Mouse (Mus musculus) limb, embryonic 14.5 days (tissue): ENCODE results near the gene Foxj3. TPM values are rescaled to one million over a fixed set of nuclear protein-coding genes. Genes with fewer than 3 reads are reported as not detected.
A peak's percentile ranks its signal among the peaks of the same experiment; 100 is the strongest.
"Not testable (repeated sequence)": the region's sequence is repeated elsewhere in the genome, so short reads cannot be mapped to it uniquely, and the experiment has no call there.

Source experiments
- ATAC-seq: fragments of 200-750 bp; cut with Nextera tagmentation; 2 replicates; pipeline ENCODE4 v1.8.0; 2017; ENCODE audit warnings: low read depth, moderate number of reproducible peaks, moderate TSS enrichment; ENCODE audit not compliant: low FRiP score
- DNase-seq: peaks from one replicate; pipeline ENCODE4 v3.0.0-alpha.2; 2015; ENCODE audit warnings: low spot score
- H3K27ac ChIP-seq: fragments of 300-500 bp; sonication (generic); replicated peaks from 2 replicates; pipeline ENCODE4 v1.5.1; 2014; ENCODE audit warnings: low read depth, mild to moderate bottlenecking, low read length, moderate library complexity, mixed read lengths
- H3K27me3 ChIP-seq: fragments of 300-500 bp; sonication (generic); 2 replicates; pipeline ENCODE4 v1.6.1; 2014; ENCODE audit warnings: low read length, mixed read lengths; ENCODE audit not compliant: control insufficient read depth, insufficient read depth
- H3K36me3 ChIP-seq: fragments of 300-500 bp; sonication (generic); 2 replicates; pipeline ENCODE4 v1.6.1; 2014; ENCODE audit warnings: mild to moderate bottlenecking, low read length, moderate library complexity, mixed read lengths; ENCODE audit not compliant: control insufficient read depth, insufficient read depth
- H3K4me1 ChIP-seq: fragments of 300-500 bp; sonication (generic); 2 replicates; pipeline ENCODE4 v1.6.1; 2014; ENCODE audit warnings: antibody characterized with exemption, low read length, mixed read lengths; ENCODE audit not compliant: control insufficient read depth, insufficient read depth
- H3K4me2 ChIP-seq: fragments of 300-500 bp; sonication (generic); replicated peaks from 2 replicates; pipeline ENCODE4 v1.6.1; 2014; ENCODE audit warnings: low read depth, mild to moderate bottlenecking, low read length, moderate library complexity; ENCODE audit not compliant: severe bottlenecking
- H3K4me3 ChIP-seq: fragments of 300-500 bp; sonication (generic); replicated peaks from 2 replicates; pipeline ENCODE4 v1.5.1; 2014; ENCODE audit warnings: low read length
- H3K9ac ChIP-seq: fragments of 300-500 bp; sonication (generic); 2 replicates; pipeline ENCODE4 v1.6.1; 2014; ENCODE audit warnings: mild to moderate bottlenecking, low read depth, low read length, moderate library complexity; ENCODE audit not compliant: severe bottlenecking
- H3K9me3 ChIP-seq: fragments of 300-500 bp; sonication (generic); 2 replicates; pipeline ENCODE4 v1.6.1; 2016; ENCODE audit warnings: low read length; ENCODE audit not compliant: control insufficient read depth
- POLR2A ChIP-seq: fragments of 200-500 bp; IDR thresholded peaks from 2 replicates; pipeline ENCODE4 v1.8.0; 2012; ENCODE audit warnings: inconsistent platforms, mild to moderate bottlenecking, moderate library complexity, borderline replicate concordance; ENCODE audit not compliant: insufficient read depth, insufficient read length; ENCODE audit errors: extremely low read depth
- WGBS: fragments of 180-500 bp; shearing (Covaris S2); extraction: QIAGEN DNeasy Blood & Tissue Kit; methylation state at CpG from one replicate; pipeline ENCODE4 v1.1.7; 2014; 5-methylcytosine and 5-hydroxymethylcytosine counted together
- polyA plus RNA-seq, 2 experiments: library from polyadenylated mRNA; depleted of rRNA in 1 of 2; stranded (reverse) in 1 of 2; unstranded in 1 of 2; fragments of >200 nt; fragmentation: Nextera tagmentation in 1 of 2; extraction: Ambion mirVana in 1 of 2; gene quantifications; 2 replicates each; pipeline versions ENCODE4 v1.2.1 to v1.2.3; 2012 to 2014

The Foxj3 gene
- polyA plus RNA-seq, 2 experiments = 23.5 to 31.5 TPM

GRCm38 (mm10) chr4:119626081-119626645 lies 89.4 kb downstream of the Foxj3 start:
- Histone ChIP-seq H3K9me3 (no peaks in the 10 kb centered on the region), H3K9ac (no peak overlapping the region), H3K4me3 (no peak overlapping the region), H3K4me2 (no peak overlapping the region), H3K36me3 (peaks cover 56% of the 10 kb centered on the region), H3K27ac (no peak overlapping the region), H3K27me3 (no peaks in the 10 kb centered on the region), H3K4me1 (no peaks in the 10 kb centered on the region)
- DNase-seq (no peak), ATAC-seq (no peak)
- TF ChIP-seq POLR2A = no peak
- 87% methylated on average over 7 of the region's 7 CpGs for WGBS

DNA sequence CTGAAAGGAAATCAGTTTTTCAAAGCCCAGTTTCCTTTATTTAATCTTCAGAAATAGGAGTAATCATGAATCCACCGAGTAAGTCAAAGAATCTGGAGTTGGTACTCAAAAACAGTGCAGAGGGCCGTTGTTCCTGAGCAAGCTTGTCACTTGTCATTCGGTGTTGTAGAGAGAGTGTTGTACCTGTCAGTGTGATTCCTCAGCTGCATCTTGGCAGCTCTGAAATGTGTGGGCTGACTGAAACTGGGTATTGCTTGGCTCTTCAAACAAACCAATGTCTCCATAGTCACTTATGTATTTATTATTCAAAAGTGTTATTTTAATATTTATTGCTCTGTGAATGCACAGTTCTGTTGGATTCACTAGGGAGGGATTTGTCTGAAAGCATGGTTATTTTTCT lies 90.1 kb downstream of the Foxj3 start:
- ATAC-seq = no peak
- Histone ChIP-seq H3K4me3 (no peak overlapping the region), H3K4me1 (no peaks in the 10 kb centered on the region), H3K9ac (no peak overlapping the region), H3K27me3 (no peaks in the 10 kb centered on the region), H3K36me3 (peaks cover 53% of the 10 kb centered on the region), H3K27ac (no peak overlapping the region), H3K4me2 (no peak overlapping the region), H3K9me3 (no peaks in the 10 kb centered on the region)
- WGBS = 91% methylated on average over 3 of the region's 3 CpGs
- no peak for DNase-seq
- TF ChIP-seq POLR2A = no peak

DNA sequence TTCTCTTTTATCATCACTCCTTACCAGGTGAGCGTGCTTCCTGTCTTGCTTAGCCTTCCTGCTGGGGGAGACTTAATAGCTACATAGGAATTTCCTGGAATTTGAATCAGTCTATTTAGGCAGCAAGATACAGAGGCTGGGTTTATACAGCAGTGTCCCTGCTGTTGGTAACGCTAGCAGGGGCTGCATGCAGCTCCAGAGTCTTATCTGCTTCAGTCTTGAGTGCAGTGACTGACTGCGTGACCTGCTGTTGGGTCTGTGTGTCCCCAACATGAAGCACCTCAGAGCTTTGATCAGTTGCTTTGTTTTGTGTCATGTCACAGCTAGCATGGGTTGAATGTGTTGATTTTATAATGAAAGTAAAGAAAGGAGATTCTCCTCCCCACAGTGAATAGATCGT lies 90.5 kb downstream of the Foxj3 start:
- WGBS = 86% methylated on average over 4 of the region's 4 CpGs
- peaks cover 48% of the 10 kb centered on the region for H3K36me3 ChIP-seq
- no peak for ATAC-seq

DNA sequence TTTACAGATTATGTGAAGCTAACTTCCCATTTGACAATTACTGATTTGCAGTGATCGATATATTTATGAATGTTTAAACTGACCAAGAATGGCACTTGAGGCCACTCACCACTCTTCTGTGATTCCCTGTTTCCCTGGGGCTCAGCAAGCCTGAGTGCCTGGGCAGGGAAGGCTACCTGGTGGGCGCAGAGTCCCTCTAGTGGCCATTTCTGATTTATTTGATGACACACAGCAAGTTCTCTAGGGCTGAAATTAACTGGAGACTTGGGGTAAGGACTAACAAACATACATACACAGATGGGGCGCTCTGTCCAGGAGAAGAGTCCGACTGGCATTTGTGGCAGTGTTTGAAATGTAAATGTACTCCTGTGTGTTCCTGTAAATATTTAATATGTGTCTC lies 91.6 kb downstream of the Foxj3 start:
- H3K4me2 ChIP-seq, ATAC-seq, H3K4me1 ChIP-seq, H3K9ac ChIP-seq, H3K27me3 ChIP-seq, H3K4me3 ChIP-seq, DNase-seq, H3K27ac ChIP-seq, H3K9me3 ChIP-seq: not testable (repeated sequence)
- WGBS = 85% methylated on average over 4 of the region's 4 CpGs
- H3K36me3 ChIP-seq = peaks cover 39% of the 10 kb centered on the region

More for the DNA sequence above, 90.5 kb downstream of the Foxj3 start:
- no peak for DNase-seq
- no peak overlapping the region for H3K27ac ChIP-seq
- H3K27me3 ChIP-seq = no peaks in the 10 kb centered on the region
- no peaks in the 10 kb centered on the region for H3K9me3 ChIP-seq
- no peak overlapping the region for H3K9ac ChIP-seq
- H3K4me2 ChIP-seq = no peak overlapping the region
- H3K4me3 ChIP-seq = no peak overlapping the region
- TF ChIP-seq POLR2A = no peak
- H3K4me1 ChIP-seq = no peaks in the 10 kb centered on the region

GRCm38 (mm10) chr4:119631115-119631919 lies 94.5 kb downstream of the Foxj3 start:
- TF ChIP-seq POLR2A = no peak
- peaks cover 15% of the 10 kb centered on the region for H3K36me3 ChIP-seq

More at GRCm38 (mm10) chr4:119631115-119631919, 94.5 kb downstream of the Foxj3 start:
- H3K9me3 ChIP-seq = no peaks in the 10 kb centered on the region
- no peak overlapping the region for H3K4me3 ChIP-seq
- no peak overlapping the region for H3K9ac ChIP-seq
- WGBS = 58% methylated on average over 11 of the region's 11 CpGs
- H3K27ac ChIP-seq = no peak overlapping the region
- no peaks in the 10 kb centered on the region for H3K4me1 ChIP-seq
- DNase-seq (peak; percentile 47), ATAC-seq (peak; percentile 35; the same call in 1 of the 2 replicates)
- no peak overlapping the region for H3K4me2 ChIP-seq
- no peaks in the 10 kb centered on the region for H3K27me3 ChIP-seq
